Mouse (Mus musculus): Measurements from ENCODE around the gene Ppm1d. TPM values are rescaled to one million over a fixed set of nuclear protein-coding genes. Genes with fewer than 3 reads are reported as not detected.

Ppm1d gene
- total and polyA plus RNA-seq, 2 experiments from 2014 or later: 8.2 to 18.4 TPM

GRCm38 (mm10) chr11:85301161-85301560 lies 9.9 kb upstream of the Ppm1d start:
- DNase-seq (ENCODE audit: low spot score) (no peak), ATAC-seq (ENCODE audit: insufficient read depth, low read depth) (no peak)
- H3K27ac ChIP-seq (ENCODE audit: low read depth): no peak overlapping the region
- no peaks in the 10 kb centered on the region for H3K9me3 ChIP-seq (replicated peaks; ENCODE audit: control insufficient read depth, low read length)
- H3K4me1 ChIP-seq (ENCODE audit: control insufficient read depth, insufficient read depth): no peaks in the 10 kb centered on the region
- no peak overlapping the region for H3K9ac ChIP-seq (replicated peaks; ENCODE audit: low read depth, low read length)
- H3K36me3 ChIP-seq (replicated peaks; ENCODE audit: control insufficient read depth, insufficient read depth, low read length): no peaks in the 10 kb centered on the region
- TF ChIP-seq EP300 (IDR thresholded peaks at IDR 0.05; ENCODE audit: low read depth) (no peak), CTCF (IDR thresholded peaks at IDR 0.05; ENCODE audit: low read depth) (no peak)
- H3K4me3 ChIP-seq (ENCODE audit: low read depth, low read length): no peak overlapping the region
- H3K27me3 ChIP-seq (ENCODE audit: control insufficient read depth, insufficient read depth, low read length): no peaks in the 10 kb centered on the region
- 91% methylated on average over 3 of the region's 3 CpGs for WGBS
- no peak overlapping the region for H3K4me2 ChIP-seq (ENCODE audit: low read depth, low read length)

GRCm38 (mm10) chr11:85301836-85302235 lies 9.2 kb upstream of the Ppm1d start:
- H3K27ac ChIP-seq (ENCODE audit: low read depth): no peak overlapping the region
- H3K9ac ChIP-seq (replicated peaks; ENCODE audit: low read depth, low read length): no peak overlapping the region
- TF ChIP-seq CTCF (IDR thresholded peaks at IDR 0.05; ENCODE audit: low read depth) (no peak), EP300 (IDR thresholded peaks at IDR 0.05; ENCODE audit: low read depth) (no peak)
- no peaks in the 10 kb centered on the region for H3K4me1 ChIP-seq (ENCODE audit: control insufficient read depth, insufficient read depth)
- H3K4me3 ChIP-seq (ENCODE audit: low read depth, low read length): no peak overlapping the region
- H3K9me3 ChIP-seq (replicated peaks; ENCODE audit: control insufficient read depth, low read length): no peaks in the 10 kb centered on the region
- DNase-seq (ENCODE audit: low spot score) (no peak), ATAC-seq (ENCODE audit: insufficient read depth, low read depth) (no peak)
- H3K36me3 ChIP-seq (replicated peaks; ENCODE audit: control insufficient read depth, insufficient read depth, low read length): no peaks in the 10 kb centered on the region
- 31% methylated on average over 2 of the region's 2 CpGs for WGBS
- H3K27me3 ChIP-seq (ENCODE audit: control insufficient read depth, insufficient read depth, low read length): no peaks in the 10 kb centered on the region
- H3K4me2 ChIP-seq (ENCODE audit: low read depth, low read length): no peak overlapping the region

- no peaks in the 10 kb centered on the region for H3K36me3 ChIP-seq (replicated peaks; ENCODE audit: control insufficient read depth, insufficient read depth, low read length)
- no peak for ATAC-seq (ENCODE audit: insufficient read depth, low read depth)
- TF ChIP-seq CTCF (IDR thresholded peaks at IDR 0.05; ENCODE audit: low read depth) (no peak), EP300 (IDR thresholded peaks at IDR 0.05; ENCODE audit: low read depth) (no peak)
- DNase-seq (ENCODE audit: low spot score): peak; percentile 14
- WGBS: 19% methylated on average over 4 of the region's 4 CpGs
- H3K9ac ChIP-seq (replicated peaks; ENCODE audit: low read depth, low read length): no peak overlapping the region
- no peaks in the 10 kb centered on the region for H3K9me3 ChIP-seq (replicated peaks; ENCODE audit: control insufficient read depth, low read length)
- no peak overlapping the region for H3K27ac ChIP-seq (ENCODE audit: low read depth)
- H3K4me2 ChIP-seq (ENCODE audit: low read depth, low read length): no peak overlapping the region
- H3K4me3 ChIP-seq (ENCODE audit: low read depth, low read length): no peak overlapping the region
- H3K27me3 ChIP-seq (ENCODE audit: control insufficient read depth, insufficient read depth, low read length): no peaks in the 10 kb centered on the region
- 0 out of 2 replicates have a peak, but pooled peaks cover 7% of the 10 kb centered on the region for H3K4me1 ChIP-seq (ENCODE audit: control insufficient read depth, insufficient read depth)
These were observed 4.3 kb upstream of the Ppm1d start for GRCm38 (mm10) chr11:85306577-85307260.

GRCm38 (mm10) chr11:85308799-85309198 lies 2.2 kb upstream of the Ppm1d start:
- H3K9me3 ChIP-seq (replicated peaks; ENCODE audit: control insufficient read depth, low read length): no peaks in the 10 kb centered on the region
- H3K27me3 ChIP-seq (ENCODE audit: control insufficient read depth, insufficient read depth, low read length): no peaks in the 10 kb centered on the region
- H3K4me2 ChIP-seq (ENCODE audit: low read depth, low read length): no peak overlapping the region
- no peak overlapping the region for H3K4me3 ChIP-seq (ENCODE audit: low read depth, low read length)
- WGBS: 74% methylated on average over 2 of the region's 2 CpGs
- H3K4me1 ChIP-seq (ENCODE audit: control insufficient read depth, insufficient read depth): peaks cover 13% of the 10 kb centered on the region; the same call in 1 of the 2 replicates
- DNase-seq (ENCODE audit: low spot score): no peak
- no peak overlapping the region for H3K27ac ChIP-seq (ENCODE audit: low read depth)
- H3K9ac ChIP-seq (replicated peaks; ENCODE audit: low read depth, low read length): no peak overlapping the region
- ATAC-seq (ENCODE audit: insufficient read depth, low read depth): no peak
- TF ChIP-seq CTCF (IDR thresholded peaks at IDR 0.05; ENCODE audit: low read depth): no peak
- no peak for TF ChIP-seq EP300 (IDR thresholded peaks at IDR 0.05; ENCODE audit: low read depth)
- no peaks in the 10 kb centered on the region for H3K36me3 ChIP-seq (replicated peaks; ENCODE audit: control insufficient read depth, insufficient read depth, low read length)

- Histone ChIP-seq H3K27me3 (ENCODE audit: control insufficient read depth, insufficient read depth, low read length) (no peaks in the 10 kb centered on the region), H3K4me1 (ENCODE audit: control insufficient read depth, insufficient read depth) (peaks cover 13% of the 10 kb centered on the region; the same call in 1 of the 2 replicates), H3K4me3 (ENCODE audit: low read depth, low read length) (peak overlapping the region; percentile 93), H3K9ac (replicated peaks; ENCODE audit: low read depth, low read length) (peak overlapping the region; percentile 84), H3K27ac (ENCODE audit: low read depth) (peak overlapping the region; percentile 96), H3K4me2 (ENCODE audit: low read depth, low read length) (peak overlapping the region; percentile 66), H3K36me3 (replicated peaks; ENCODE audit: control insufficient read depth, insufficient read depth, low read length) (peaks cover 2% of the 10 kb centered on the region; the same call in 1 of the 2 replicates), H3K9me3 (replicated peaks; ENCODE audit: control insufficient read depth, low read length) (no peaks in the 10 kb centered on the region)
- TF ChIP-seq CTCF (IDR thresholded peaks at IDR 0.05; ENCODE audit: low read depth) (no peak), EP300 (IDR thresholded peaks at IDR 0.05; ENCODE audit: low read depth) (no peak)
- no peak for ATAC-seq (ENCODE audit: insufficient read depth, low read depth)
- no peak for DNase-seq (ENCODE audit: low spot score)
- WGBS: 2% methylated on average over 15 of the region's 15 CpGs
These were observed 684 bp upstream of the Ppm1d start for GRCm38 (mm10) chr11:85310407-85310712.

Data from heart, postnatal 0 days (tissue).